Comparison of ENCODE assay signal across 6 mouse cellular contexts in genomic region chr11:3180510-3181160, GRCm38 (mm10). TPM values are rescaled to one million over a fixed set of nuclear protein-coding genes. Genes with fewer than 3 reads are reported as not detected.
A peak's percentile ranks its signal among the peaks of the same experiment; 100 is the strongest.
DNase-seq lines count a peak whose midpoint lies in the region; ATAC-seq and TF ChIP-seq lines count a peak whose summit lies in the region.
"Not testable (repeated sequence)": the region's sequence is repeated elsewhere in the genome, so short reads cannot be mapped to it uniquely, and the experiment has no call there.

No protein-coding gene starts in this region.

- H3K9ac ChIP-seq in lung, postnatal 0 days (replicated peaks; ENCODE audit: low read depth): not testable (repeated sequence)

- not testable (repeated sequence) for TF ChIP-seq EP300 in lung, postnatal 0 days (IDR thresholded peaks at IDR 0.05)

- not testable (repeated sequence) for H3K4me1 ChIP-seq in lung, postnatal 0 days (ENCODE audit: insufficient read depth, low read depth, low read length)

- DNase-seq in MN1 (ENCODE audit: low spot score) (peak; percentile 12), R1 (ENCODE audit: low read depth, low spot score) (peak; percentile 6)
- peak; percentile 21 for DNase-seq in heart, adult 8-10 months (ENCODE audit: low spot score)
- peak; percentile 16 for DNase-seq in kidney, adult 18-20 months
- DNase-seq in lung, postnatal 0 days (ENCODE audit: low spot score): peak; percentile 5
- DNase-seq in yolk sac, embryonic 10.5 days (ENCODE audit: low spot score): peak; percentile 38

- H3K36me3 ChIP-seq in lung, postnatal 0 days (ENCODE audit: insufficient read depth, low read length): not testable (repeated sequence)

- not testable (repeated sequence) for H3K27ac ChIP-seq in lung, postnatal 0 days (ENCODE audit: low read length)

- WGBS in lung, postnatal 0 days: 67% methylated on average over 6 of the region's 6 CpGs

- H3K9me3 ChIP-seq in lung, postnatal 0 days (ENCODE audit: low read length): not testable (repeated sequence)

- H3K27me3 ChIP-seq in lung, postnatal 0 days (replicated peaks; ENCODE audit: insufficient read depth, low read length): not testable (repeated sequence)

- not testable (repeated sequence) for ATAC-seq in lung, postnatal 0 days

- not testable (repeated sequence) for TF ChIP-seq CTCF in lung, postnatal 0 days (IDR thresholded peaks at IDR 0.05)

- not testable (repeated sequence) for H3K4me2 ChIP-seq in lung, postnatal 0 days (replicated peaks; ENCODE audit: low read depth, low read length)

- H3K4me3 ChIP-seq in lung, postnatal 0 days (ENCODE audit: low read depth, low read length): not testable (repeated sequence)

RNA-seq across cellular contexts. Expression of gene Sfi1, which starts 12.6 kb away (rescaled TPM):
- total RNA-seq in heart, adult 8-10 months (2022): 10 to 100 TPM; 12.9 to 27.4 (median 20.4) TPM
- 7.9 and 8.3 TPM in 2 replicates for polyA plus RNA-seq in lung, postnatal 0 days (2015; fragmentation: Nextera tagmentation; extraction: Ambion mirVana)

RNA-seq across cellular contexts. Expression of gene Eif4enif1, which starts 21.6 kb away (rescaled TPM):
- 10 to 100 TPM; 39.3 to 43.9 (median 40.4) TPM for total RNA-seq in heart, adult 8-10 months (2022)
- 17.7 and 19.3 TPM in 2 replicates for polyA plus RNA-seq in lung, postnatal 0 days (2015; fragmentation: Nextera tagmentation; extraction: Ambion mirVana)
